Mouse (Mus musculus): ENCODE measurements around the gene Mrgpra1. TPM values are rescaled to one million over a fixed set of nuclear protein-coding genes. Genes with fewer than 3 reads are reported as not detected.
"Not testable (repeated sequence)": the region's sequence is repeated elsewhere in the genome, so short reads cannot be mapped to it uniquely, and the experiment has no call there.

The Mrgpra1 gene
- polyA plus RNA-seq (2012; rRNA removed), result not detected in 2 replicates

DNA sequence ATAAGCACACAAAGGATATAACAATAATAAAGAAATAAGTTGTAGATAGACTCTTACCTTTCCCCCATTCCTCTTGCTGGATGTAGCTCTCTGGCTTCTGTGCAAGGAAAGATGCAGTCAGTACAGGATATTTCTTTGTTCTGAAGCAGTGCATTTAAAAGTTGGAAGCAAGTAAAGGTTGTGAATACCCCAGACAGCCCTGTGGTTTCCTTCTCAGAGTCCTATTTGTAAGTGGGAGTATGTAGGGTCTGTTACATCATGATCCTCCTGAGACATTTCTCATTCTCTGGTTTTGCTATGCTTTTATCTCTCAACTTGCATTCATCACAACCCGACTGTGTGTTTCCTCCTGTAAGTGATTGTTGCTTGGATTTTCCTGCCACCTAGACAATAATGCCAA lies at the start of gene Mrgpra1:
Gene Mrgpra1, minus strand, starts transcription at position 101 of the 400 bp plus-strand sequence.
- 66% methylated on average over 1 of the region's 1 CpGs for WGBS
- DNase-seq (ENCODE audit: low read depth, low spot score), result no peak

GRCm38 (mm10) chr7:47401125-47401524 lies 47.1 kb upstream of the Mrgpra1 start:
- DNase-seq (ENCODE audit: low read depth, low spot score), result no peak

- no peak for DNase-seq (ENCODE audit: low read depth, low spot score)
- WGBS, result 57% methylated on average over 3 of the region's 3 CpGs
Measured at GRCm38 (mm10) chr7:47348421-47348820, 5.6 kb downstream of the Mrgpra1 start.

GRCm38 (mm10) chr7:47345905-47346478 lies 8.0 kb downstream of the Mrgpra1 start:
- 83% methylated on average over 4 of the region's 4 CpGs for WGBS
- no peak for DNase-seq (ENCODE audit: low read depth, low spot score)

- 66% methylated on average over 3 of the region's 3 CpGs for WGBS
- DNase-seq (ENCODE audit: low read depth, low spot score), result not testable (repeated sequence)
Measured at GRCm38 (mm10) chr7:47341887-47342286, 12.2 kb downstream of the Mrgpra1 start.

- 42% methylated on average over 3 of the region's 3 CpGs for WGBS
Measured at GRCm38 (mm10) chr7:47341389-47341788, 12.7 kb downstream of the Mrgpra1 start.

GRCm38 (mm10) chr7:47318299-47318698 lies 35.7 kb downstream of the Mrgpra1 start:
- 24% methylated on average over 1 of the region's 1 CpGs for WGBS
- DNase-seq (ENCODE audit: low read depth, low spot score), result no peak

More at GRCm38 (mm10) chr7:47341389-47341788, 12.7 kb downstream of the Mrgpra1 start:
- not testable (repeated sequence) for DNase-seq (ENCODE audit: low read depth, low spot score)

DNA sequence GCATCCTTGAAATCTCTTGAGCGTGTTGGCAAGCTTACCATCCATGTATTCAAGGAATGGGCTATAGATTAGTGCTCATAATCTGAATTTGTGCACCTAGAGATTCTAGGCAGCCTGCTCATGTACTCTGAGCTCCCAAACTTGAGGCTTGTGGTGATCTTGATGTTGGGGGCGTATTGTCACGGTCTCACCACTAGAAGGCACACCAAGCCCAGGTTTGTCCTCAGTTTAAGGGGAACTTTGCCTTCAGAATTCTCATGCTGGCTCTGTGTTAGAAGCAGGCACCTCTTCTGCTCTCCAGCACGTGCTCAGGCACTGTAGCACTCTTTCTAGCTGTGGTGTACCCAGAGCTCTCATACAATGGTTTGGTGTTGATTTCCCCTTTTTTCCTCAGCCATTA lies 41.8 kb downstream of the Mrgpra1 start:
- 25% methylated on average over 4 of the region's 4 CpGs for WGBS
- no peak for DNase-seq (ENCODE audit: low read depth, low spot score)

DNA sequence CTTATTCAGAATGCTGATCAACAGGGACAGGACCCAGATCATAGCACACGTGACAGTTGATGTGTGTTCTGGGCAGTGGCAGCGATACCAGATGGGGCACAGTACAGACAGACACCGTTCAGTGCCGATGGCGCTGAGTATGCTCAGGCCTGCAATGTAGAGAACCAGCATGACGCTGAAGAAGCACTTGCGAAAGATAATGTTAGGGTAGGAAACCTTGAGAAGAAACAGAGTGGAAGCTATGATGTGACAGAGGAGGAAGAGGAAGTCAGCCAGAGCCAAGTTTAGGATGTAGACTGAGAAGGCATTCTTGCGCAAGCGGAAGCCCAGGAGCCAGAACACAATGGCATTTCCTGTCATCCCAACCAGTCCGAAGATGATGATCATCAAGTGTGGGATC lies 44.2 kb downstream of the Mrgpra1 start:
- whole genome bisulfite sequencing, result 91% methylated on average over 10 of the region's 10 CpGs
- no peak for DNase-seq (ENCODE audit: low read depth, low spot score)

DNA sequence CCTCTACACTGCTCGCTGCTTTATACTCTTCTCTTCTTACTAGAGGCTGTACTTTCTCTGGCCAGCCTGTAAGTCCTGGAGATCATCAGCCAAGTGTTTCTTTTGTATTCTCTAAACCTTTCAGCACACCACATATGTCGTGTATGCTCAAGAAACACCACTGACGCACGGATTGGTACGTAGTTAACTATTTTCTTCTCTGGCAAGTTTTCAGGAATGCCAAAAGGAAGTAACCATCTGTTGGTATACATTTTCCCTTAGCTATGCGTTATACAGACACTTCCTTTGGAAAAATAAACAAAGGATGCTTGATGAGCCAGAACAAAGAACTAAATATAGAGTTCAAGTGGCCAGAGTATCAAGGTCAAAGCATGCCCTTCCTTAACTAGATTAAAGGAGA lies 49.4 kb downstream of the Mrgpra1 start:
- WGBS, result 73% methylated on average over 5 of the region's 6 CpGs
- not testable (repeated sequence) for DNase-seq (ENCODE audit: low read depth, low spot score)

DNA sequence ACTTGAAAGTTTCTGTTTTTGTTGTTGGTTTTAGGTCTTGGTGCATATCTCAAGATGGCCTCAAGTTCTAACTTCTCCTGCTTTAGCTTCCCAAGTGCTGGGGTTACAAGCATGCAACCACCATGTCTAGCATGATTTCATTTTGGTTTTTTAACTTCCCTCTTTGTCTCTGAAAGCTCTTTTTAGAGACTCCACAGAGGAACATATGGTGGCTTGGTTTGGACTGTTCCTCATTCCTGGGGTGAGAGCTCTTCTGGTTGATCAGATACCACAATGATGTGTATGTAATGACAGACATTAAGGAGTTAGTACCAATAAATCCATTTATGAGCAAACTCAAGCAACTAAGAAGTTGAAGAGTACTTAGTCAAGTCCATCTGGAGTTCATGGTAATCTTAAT lies 54.4 kb downstream of the Mrgpra1 start:
- not testable (repeated sequence) for DNase-seq (ENCODE audit: low read depth, low spot score)

Other genes starting within 250 kb of the Mrgpra1 start
- 0.21 and 1.2 TPM in 2 replicates for gene Ptpn5, start 220.6 kb downstream of the Mrgpra1 start, polyA plus RNA-seq (2012; rRNA removed)
- gene Mrgpra6, start 149.3 kb downstream of the Mrgpra1 start, polyA plus RNA-seq (2012; rRNA removed), result not detected in 2 replicates
- gene Mrgpra9, start 101.4 kb downstream of the Mrgpra1 start, polyA plus RNA-seq (2012; rRNA removed), result 0.34 TPM in 1 of 2 replicates, not detected in the other
- gene Mrgpra2a, start 97.9 kb upstream of the Mrgpra1 start, polyA plus RNA-seq (2012; rRNA removed), result not detected in 2 replicates
- not detected in 2 replicates for gene Mrgpra2b, start 174.6 kb upstream of the Mrgpra1 start, polyA plus RNA-seq (2012; rRNA removed)
- not detected in 2 replicates for gene Mrgpra3, start 247.1 kb upstream of the Mrgpra1 start, polyA plus RNA-seq (2012; rRNA removed)

Measured in large intestine, adult 2 months (tissue).